18 mouse cellular contexts compared by ENCODE assay signal in genomic region chr10:59959517-59959916, GRCm38 (mm10). TPM values are rescaled to one million over a fixed set of nuclear protein-coding genes. Genes with fewer than 3 reads are reported as not detected.
DNase-seq lines count a peak whose midpoint lies in the region; ATAC-seq and TF ChIP-seq lines count a peak whose summit lies in the region.
"Had no signal": no experiment of that assay in that cellular context is flagged by ENCODE, and none has a peak within 500 bp of the region (broad histone marks: within the 10 kb centered on the region; RNA-seq: fewer than 3 reads in every experiment).

No protein-coding gene starts in this region.

- no peak for TF ChIP-seq CTCF in hindbrain, postnatal 0 days (IDR thresholded peaks at IDR 0.05; ENCODE audit: low read depth)

- H3K4me3 ChIP-seq in hindbrain, postnatal 0 days (ENCODE audit: low read length) = no peak overlapping the region
- no peak overlapping the region for H3K4me3 ChIP-seq in hindbrain, embryonic 12.5 days
- H3K4me3 ChIP-seq: embryonic facial prominence, embryonic 12.5 days; heart, embryonic 12.5 days; liver, embryonic 15.5 days; neural tube, embryonic 15.5 days had no signal

- H3K4me1 ChIP-seq in hindbrain, postnatal 0 days (ENCODE audit: insufficient read depth, low read length) = peaks cover 18% of the 10 kb centered on the region
- peaks cover 39% of the 10 kb centered on the region for H3K4me1 ChIP-seq in hindbrain, embryonic 12.5 days

- peak; percentile 50 for DNase-seq in hindbrain, postnatal 0 days (ENCODE audit: low spot score)
- DNase-seq in ES-CJ7 (ENCODE audit: low read depth, low spot score) = peak; percentile 49
- peak; percentile 47 for DNase-seq in brain, adult 2 months (ENCODE audit: low read depth, low spot score)
- DNase-seq in cerebellum, postnatal 14 days = no peak
- no peak for DNase-seq in left cerebral cortex, postnatal 10 days (ENCODE audit: extremely low spot score in 1 of 2, low spot score in 2 of 2)
- DNase-seq: adrenal gland, adult 8-10 months; cerebellum, adult 18-20 months; heart, postnatal 36 days; kidney, postnatal 10 days; thymus, adult 2 months had no signal

- no peaks in the 10 kb centered on the region for H3K9me3 ChIP-seq in hindbrain, postnatal 0 days (ENCODE audit: low read length)
- no peaks in the 10 kb centered on the region for H3K9me3 ChIP-seq in hindbrain, embryonic 12.5 days (replicated peaks)
- H3K9me3 ChIP-seq: embryonic facial prominence, embryonic 12.5 days; heart, embryonic 12.5 days; liver, embryonic 15.5 days; neural tube, embryonic 15.5 days had no signal

- H3K36me3 ChIP-seq in hindbrain, postnatal 0 days (ENCODE audit: insufficient read depth, low read length) = no peaks in the 10 kb centered on the region
- H3K36me3 ChIP-seq in hindbrain, embryonic 12.5 days = no peaks in the 10 kb centered on the region
- H3K36me3 ChIP-seq: embryonic facial prominence, embryonic 12.5 days; heart, embryonic 12.5 days; liver, embryonic 15.5 days; neural tube, embryonic 15.5 days had no signal

- ATAC-seq in hindbrain, postnatal 0 days = no peak
- ATAC-seq in hindbrain, embryonic 12.5 days (ENCODE audit: low FRiP score) = no peak
- peak; percentile 32 for ATAC-seq in inflammation-experienced regulatory T-cells, adult 6 months
- ATAC-seq: intestine, embryonic 16.5 days; lung, postnatal 0 days had no signal

- intact Hi-C loops in left cerebral cortex, postnatal 10 days (cut with DNase I) = loop anchor here (2.0 kb wide), 1 partner anchor 43 kb away; the partner anchor contains the start of genes Anapc16 and Ascc1

- no peaks in the 10 kb centered on the region for H3K27me3 ChIP-seq in hindbrain, postnatal 0 days (ENCODE audit: insufficient read depth, low read length)
- H3K27me3 ChIP-seq in hindbrain, embryonic 12.5 days = no peaks in the 10 kb centered on the region
- H3K27me3 ChIP-seq: embryonic facial prominence, embryonic 12.5 days; neural tube, embryonic 15.5 days had no signal

- 74% methylated on average over 12 of the region's 12 CpGs for WGBS in hindbrain, postnatal 0 days
- WGBS in hindbrain, embryonic 12.5 days = 78% methylated on average over 12 of the region's 12 CpGs

- H3K4me2 ChIP-seq in hindbrain, postnatal 0 days (ENCODE audit: low read depth, low read length) = no peak overlapping the region
- no peak overlapping the region for H3K4me2 ChIP-seq in hindbrain, embryonic 12.5 days (replicated peaks)
- H3K4me2 ChIP-seq: embryonic facial prominence, embryonic 12.5 days; heart, embryonic 12.5 days; liver, embryonic 15.5 days; neural tube, embryonic 15.5 days had no signal

- no peak overlapping the region for H3K9ac ChIP-seq in hindbrain, postnatal 0 days (replicated peaks; ENCODE audit: low read length)
- no peak overlapping the region for H3K9ac ChIP-seq in hindbrain, embryonic 12.5 days
- H3K9ac ChIP-seq: embryonic facial prominence, embryonic 12.5 days; heart, embryonic 12.5 days; liver, embryonic 15.5 days; neural tube, embryonic 15.5 days had no signal

- no peak overlapping the region for H3K27ac ChIP-seq in hindbrain, postnatal 0 days
- no peak overlapping the region for H3K27ac ChIP-seq in hindbrain, embryonic 12.5 days
- H3K27ac ChIP-seq: embryonic facial prominence, embryonic 12.5 days; liver, embryonic 15.5 days had no signal

RNA-seq across cellular contexts. Expression of gene Ddit4, which starts 7.9 kb away (rescaled TPM):
- total RNA-seq in hindbrain, postnatal 0 days (2014; rRNA removed) = 55.9 and 76.6 TPM in 2 replicates
- 55.2 and 56.9 TPM in 2 replicates for polyA plus RNA-seq in hindbrain, postnatal 0 days (2015; fragmentation: Nextera tagmentation; extraction: Ambion mirVana)
- 78.1 and 78.6 TPM in 2 replicates for polyA plus RNA-seq in hindbrain, embryonic 12.5 days (2016; fragmentation: Nextera tagmentation; extraction: Ambion mirVana)
- 10 to 100 TPM; 11.5 to 25.9 (median 14.4) TPM for polyA plus RNA-seq in inflammation-experienced regulatory T-cells, adult 6 months (2017; shearing (Covaris generic))
- 10 to 100 TPM; 52.2 to 67.8 TPM for total RNA-seq in left cerebral cortex, postnatal 10 days (2021)

RNA-seq across cellular contexts. Expression of gene Ascc1, which starts 43.1 kb away (rescaled TPM):
- total RNA-seq in hindbrain, postnatal 0 days (2014; rRNA removed) = 10.6 and 11.5 TPM in 2 replicates
- 41.8 and 42.9 TPM in 2 replicates for polyA plus RNA-seq in hindbrain, postnatal 0 days (2015; fragmentation: Nextera tagmentation; extraction: Ambion mirVana)
- polyA plus RNA-seq in hindbrain, embryonic 12.5 days (2016; fragmentation: Nextera tagmentation; extraction: Ambion mirVana) = 36.3 and 38.0 TPM in 2 replicates
- 10 to 100 TPM; 33.7 to 57.6 (median 44.3) TPM for polyA plus RNA-seq in inflammation-experienced regulatory T-cells, adult 6 months (2017; shearing (Covaris generic))
- 10 to 100 TPM; 18.4 to 22.2 TPM for total RNA-seq in left cerebral cortex, postnatal 10 days (2021)

RNA-seq across cellular contexts. Expression of gene Anapc16, which starts 43.4 kb away (rescaled TPM):
- 62.6 and 70.1 TPM in 2 replicates for total RNA-seq in hindbrain, postnatal 0 days (2014; rRNA removed)
- polyA plus RNA-seq in hindbrain, postnatal 0 days (2015; fragmentation: Nextera tagmentation; extraction: Ambion mirVana) = 132 and 133 TPM in 2 replicates
- polyA plus RNA-seq in hindbrain, embryonic 12.5 days (2016; fragmentation: Nextera tagmentation; extraction: Ambion mirVana) = 113 and 119 TPM in 2 replicates
- 10 to 100 TPM; 89.0 to 99.4 (median 91.1) TPM for polyA plus RNA-seq in inflammation-experienced regulatory T-cells, adult 6 months (2017; shearing (Covaris generic))
- total RNA-seq in left cerebral cortex, postnatal 10 days (2021) = 10 to 100 TPM; 61.8 to 68.6 TPM

Comparison
In these comparisons a context has a peak if more than half of its experiments do, and no peak if none do; other contexts are left out.
1. DNase-seq: peak in hindbrain, postnatal 0 days (single experiment), ES-CJ7 (single experiment) and brain, adult 2 months (single experiment); none in cerebellum, postnatal 14 days (0 of 2) and left cerebral cortex, postnatal 10 days (0 of 2).